In genomic region chr5:124950623-124951278, GRCm38 (mm10) we compare ENCODE assay signal across 17 mouse cellular contexts. TPM values are rescaled to one million over a fixed set of nuclear protein-coding genes. Genes with fewer than 3 reads are reported as not detected.
DNase-seq lines count a peak whose midpoint lies in the region; ATAC-seq and TF ChIP-seq lines count a peak whose summit lies in the region.
"Had no signal": no experiment of that assay in that cellular context is flagged by ENCODE, and none has a peak within 500 bp of the region (broad histone marks: within the 10 kb centered on the region; RNA-seq: fewer than 3 reads in every experiment).

No protein-coding gene starts in this region.

- 53% methylated on average over 13 of the region's 13 CpGs for WGBS in hindbrain, embryonic 10.5 days
- WGBS in hindbrain, embryonic 11.5 days, result 58% methylated on average over 13 of the region's 13 CpGs
- 59% methylated on average over 13 of the region's 13 CpGs for WGBS in kidney, embryonic 15.5 days
- 66% methylated on average over 13 of the region's 13 CpGs for WGBS in heart, embryonic 12.5 days

- no peak overlapping the region for H3K4me3 ChIP-seq in hindbrain, embryonic 10.5 days
- H3K4me3 ChIP-seq in hindbrain, embryonic 11.5 days (ENCODE audit: low read depth, low read length), result no peak overlapping the region
- H3K4me3 ChIP-seq in embryonic fibroblast, embryonic 13.5 days (ENCODE audit: insufficient read depth, low read length), result no peak overlapping the region
- H3K4me3 ChIP-seq in kidney, embryonic 15.5 days (replicated peaks), result no peak overlapping the region
- no peak overlapping the region for H3K4me3 ChIP-seq in heart, embryonic 12.5 days
- H3K4me3 ChIP-seq: erythroblast, embryonic 14.5 days; heart, embryonic 10.5 days had no signal

- TF ChIP-seq POLR2A in embryonic fibroblast, embryonic 13.5 days (IDR thresholded peaks at IDR 0.05; ENCODE audit: low read depth, low read length), result no peak

- ATAC-seq in hindbrain, embryonic 11.5 days (ENCODE audit: low FRiP score), result no peak
- ATAC-seq in kidney, embryonic 15.5 days (replicated peaks; ENCODE audit: low FRiP score), result no peak
- ATAC-seq in heart, embryonic 12.5 days (ENCODE audit: insufficient number of reproducible peaks, low FRiP score), result no peak
- ATAC-seq: liver, postnatal 0 days; midbrain, embryonic 16.5 days had no signal

- no peak for DNase-seq in hindbrain, embryonic 10.5 days (ENCODE audit: low spot score)
- DNase-seq in hindbrain, embryonic 11.5 days (ENCODE audit: low spot score), result no peak
- peak; percentile 79 for DNase-seq in Muller cell, postnatal 12 days (ENCODE audit: inconsistent ontology term)
- DNase-seq in retina, embryonic 14.5 days (ENCODE audit: low spot score), result no peak
- DNase-seq in adrenal gland, adult 2 months, result no peak
- DNase-seq: liver, postnatal 0 days; thymus, postnatal 25 days had no signal

- no peaks in the 10 kb centered on the region for H3K36me3 ChIP-seq in hindbrain, embryonic 10.5 days
- H3K36me3 ChIP-seq in hindbrain, embryonic 11.5 days (ENCODE audit: control insufficient read depth, insufficient read depth, low read length), result no peaks in the 10 kb centered on the region
- no peaks in the 10 kb centered on the region for H3K36me3 ChIP-seq in kidney, embryonic 15.5 days
- H3K36me3 ChIP-seq in heart, embryonic 12.5 days, result no peaks in the 10 kb centered on the region
- H3K36me3 ChIP-seq: G1E; heart, embryonic 10.5 days had no signal

- H3K9me3 ChIP-seq in hindbrain, embryonic 10.5 days, result peaks cover 14% of the 10 kb centered on the region; the same call in 1 of the 2 replicates
- H3K9me3 ChIP-seq in hindbrain, embryonic 11.5 days (ENCODE audit: control insufficient read depth, low read length), result no peaks in the 10 kb centered on the region
- no peaks in the 10 kb centered on the region for H3K9me3 ChIP-seq in kidney, embryonic 15.5 days (replicated peaks)
- H3K9me3 ChIP-seq in heart, embryonic 12.5 days (replicated peaks), result 0 out of 2 replicates have a peak, but pooled peaks cover 2% of the 10 kb centered on the region
- H3K9me3 ChIP-seq: heart, embryonic 10.5 days had no signal

- no peak overlapping the region for H3K9ac ChIP-seq in hindbrain, embryonic 11.5 days (ENCODE audit: low read depth, low read length)
- no peak overlapping the region for H3K9ac ChIP-seq in kidney, embryonic 15.5 days
- no peak overlapping the region for H3K9ac ChIP-seq in heart, embryonic 12.5 days
- H3K9ac ChIP-seq: liver, postnatal 0 days had no signal

- no peaks in the 10 kb centered on the region for H3K27me3 ChIP-seq in hindbrain, embryonic 10.5 days (ENCODE audit: insufficient read depth, poor library complexity, severe bottlenecking)
- no peaks in the 10 kb centered on the region for H3K27me3 ChIP-seq in hindbrain, embryonic 11.5 days (ENCODE audit: control insufficient read depth, insufficient read depth, low read length)
- H3K27me3 ChIP-seq in kidney, embryonic 15.5 days, result no peaks in the 10 kb centered on the region
- no peaks in the 10 kb centered on the region for H3K27me3 ChIP-seq in heart, embryonic 12.5 days (replicated peaks)

- no peak for TF ChIP-seq CTCF in embryonic fibroblast, embryonic 13.5 days (IDR thresholded peaks at IDR 0.05; ENCODE audit: borderline replicate concordance, insufficient read depth, low read length)

- H3K4me1 ChIP-seq in hindbrain, embryonic 10.5 days (replicated peaks), result peaks cover 35% of the 10 kb centered on the region
- H3K4me1 ChIP-seq in hindbrain, embryonic 11.5 days (replicated peaks; ENCODE audit: control insufficient read depth, insufficient read depth, low read length), result no peaks in the 10 kb centered on the region
- no peaks in the 10 kb centered on the region; the same call in 1 of the 2 replicates for H3K4me1 ChIP-seq in embryonic fibroblast, embryonic 13.5 days (ENCODE audit: control insufficient read depth, insufficient read depth, low read length)
- peaks cover 12% of the 10 kb centered on the region for H3K4me1 ChIP-seq in kidney, embryonic 15.5 days
- no peaks in the 10 kb centered on the region for H3K4me1 ChIP-seq in heart, embryonic 12.5 days (replicated peaks)
- H3K4me1 ChIP-seq: heart, embryonic 10.5 days had no signal

- H3K4me2 ChIP-seq in hindbrain, embryonic 11.5 days (replicated peaks; ENCODE audit: low read depth, low read length), result no peak overlapping the region
- no peak overlapping the region for H3K4me2 ChIP-seq in kidney, embryonic 15.5 days
- H3K4me2 ChIP-seq in heart, embryonic 12.5 days, result no peak overlapping the region

- H3K27ac ChIP-seq in hindbrain, embryonic 10.5 days, result peak overlapping the region; percentile 26; the same call in 1 of the 2 replicates
- no peak overlapping the region for H3K27ac ChIP-seq in hindbrain, embryonic 11.5 days (ENCODE audit: low read depth, low read length)
- H3K27ac ChIP-seq in embryonic fibroblast, embryonic 13.5 days (ENCODE audit: insufficient read depth, low read length), result peak overlapping the region; percentile 70
- H3K27ac ChIP-seq in kidney, embryonic 15.5 days, result 0 out of 2 replicates have a peak overlapping the region, but pooled peaks have one; percentile 13
- H3K27ac ChIP-seq in heart, embryonic 12.5 days (ENCODE audit: poor library complexity, severe bottlenecking), result no peak overlapping the region
- H3K27ac ChIP-seq: heart, embryonic 10.5 days; macrophage had no signal

RNA-seq across cellular contexts. Expression of gene Rflna, which starts 52.3 kb away (rescaled TPM):
- polyA plus RNA-seq in hindbrain, embryonic 10.5 days (2016; fragmentation: Nextera tagmentation; extraction: Ambion mirVana), result 4.3 and 7.7 TPM in 2 replicates
- 7.8 and 9.2 TPM in 2 replicates for polyA plus RNA-seq in hindbrain, embryonic 11.5 days (2014; fragmentation: Nextera tagmentation; extraction: Ambion mirVana)
- polyA plus RNA-seq in embryonic fibroblast, embryonic 13.5 days (2011; ENCODE audit: insufficient read length, low read depth, missing spikeins), result 1.2 and 7.7 TPM in 2 replicates
- 4.6 and 5.0 TPM in 2 replicates for polyA plus RNA-seq in kidney, embryonic 15.5 days (2015; fragmentation: Nextera tagmentation; extraction: Ambion mirVana)
- 1.2 and 1.6 TPM in 2 replicates for polyA plus RNA-seq in heart, embryonic 12.5 days (2016; fragmentation: Nextera tagmentation; extraction: Ambion mirVana)
- 1 to 10 TPM; 4.6 to 5.6 TPM for total RNA-seq in adrenal gland, adult 2 months (2021)
- polyA plus RNA-seq in adrenal gland, adult 2 months (2012; rRNA removed), result 18.7 and 21.1 TPM in 2 replicates
- total RNA-seq: G1E; hematopoietic stem cell, adult 5-6 weeks; neutrophil, adult 5-6 weeks had no signal
- polyA plus RNA-seq: erythroblast, embryonic 14.5 days; G1E; macrophage had no signal

Comparison
In these comparisons a context has a peak if more than half of its experiments do, and no peak if none do; other contexts are left out.
1. H3K27ac ChIP-seq: peak in hindbrain, embryonic 10.5 days (single experiment), embryonic fibroblast, embryonic 13.5 days (single experiment) and kidney, embryonic 15.5 days (single experiment); none in hindbrain, embryonic 11.5 days (single experiment) and heart, embryonic 12.5 days (single experiment).